Mouse (Mus musculus) B cell, adult (primary cell): ENCODE measurements around the gene Tmed4. TPM values are rescaled to one million over a fixed set of nuclear protein-coding genes. Genes with fewer than 3 reads are reported as not detected.

Experiments
- total RNA-seq: library from RNA; stranded (reverse); gene quantifications from 4 replicates; pipeline ENCODE4 v1.2.4, GENCODE M21; 2023; ENCODE audit not compliant: inconsistent age

Gene Tmed4
- total RNA-seq = 34.2 to 42.9 TPM (median 38.0 TPM) in 4 replicates

GRCm38 (mm10) chr11:6274387-6275093, at the start of gene Tmed4:
Tmed4 (minus strand) TSS chr11:6274870.

GRCm38 (mm10) chr11:6291401-6292115, 16.9 kb upstream of the Tmed4 start, which contains the start of gene Ogdh:
Ogdh (plus strand) TSS chr11:6291633.

GRCm38 (mm10) chr11:6267320-6268254, 7.1 kb downstream of the Tmed4 start, which contains the start of gene Ddx56:
Ddx56 (minus strand) TSS chr11:6267772.

GRCm38 (mm10) chr11:6230012-6230411, 44.7 kb downstream of the Tmed4 start, which contains the start of gene Npc1l1:
Npc1l1 (minus strand) TSS chr11:6230143.

Other genes starting within 250 kb of the Tmed4 start
- 0.39 to 0.75 TPM (median 0.65 TPM) in 4 replicates for gene Camk2b, start 208.5 kb downstream of the Tmed4 start, total RNA-seq
- 0.32 to 0.93 TPM (median 0.75 TPM) in 4 replicates for gene A730071L15Rik, start 74.8 kb downstream of the Tmed4 start, total RNA-seq
- 57.9 to 59.4 TPM (median 58.6 TPM) in 4 replicates for gene Nudcd3, start 74.5 kb downstream of the Tmed4 start, total RNA-seq
- gene Npc1l1, start 44.7 kb downstream of the Tmed4 start, total RNA-seq = 0.27 TPM in 1 of 4 replicates, not detected in the others
- 62.6 to 79.0 TPM (median 74.7 TPM) in 4 replicates for gene Ddx56, start 7.1 kb downstream of the Tmed4 start, total RNA-seq
- gene Ogdh, start 16.8 kb upstream of the Tmed4 start, total RNA-seq = 182 to 192 TPM (median 187 TPM) in 4 replicates
- gene Zmiz2, start 114.2 kb upstream of the Tmed4 start, total RNA-seq = 156 to 179 TPM (median 172 TPM) in 4 replicates
- gene Ppia, start 140.6 kb upstream of the Tmed4 start, total RNA-seq = 1,109 to 1,160 TPM (median 1,157 TPM) in 4 replicates
- gene H2afv, start 169.6 kb upstream of the Tmed4 start, total RNA-seq = 48.2 to 60.5 TPM (median 58.2 TPM) in 4 replicates
- gene Purb, start 201.0 kb upstream of the Tmed4 start, total RNA-seq = 76.5 to 81.5 TPM (median 78.9 TPM) in 4 replicates
- gene Myo1g, start 246.1 kb upstream of the Tmed4 start, total RNA-seq = 291 to 316 TPM (median 300 TPM) in 4 replicates